ENCODE assay signal across 8 mouse cellular contexts in the genomic region with DNA sequence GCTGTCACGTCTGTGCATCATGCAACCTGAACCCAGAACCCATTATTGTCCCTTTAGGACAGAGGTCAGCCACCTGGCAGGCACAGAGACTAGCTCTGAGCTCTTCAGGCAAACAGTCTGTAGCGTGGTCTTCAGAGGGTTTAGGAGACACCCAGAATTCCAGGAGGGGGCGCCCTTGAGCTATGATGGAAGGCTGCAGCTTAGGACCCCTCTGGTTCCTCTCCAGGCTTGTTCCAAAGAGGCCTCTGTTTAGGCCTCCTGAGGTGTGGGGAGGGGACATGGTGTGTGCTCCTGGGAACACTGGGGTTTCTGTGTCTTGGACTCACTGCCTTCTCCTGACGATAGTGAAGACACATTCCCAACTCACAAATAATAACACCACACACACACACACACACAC. TPM values are rescaled to one million over a fixed set of nuclear protein-coding genes. Genes with fewer than 3 reads are reported as not detected.
A peak's percentile ranks its signal among the peaks of the same experiment; 100 is the strongest.
DNase-seq lines count a peak whose midpoint lies in the region; ATAC-seq lines count a peak whose summit lies in the region.

No protein-coding gene starts in this region.

- ATAC-seq in frontal cortex, adult (ENCODE audit: low TSS enrichment) = no peak
- peak; percentile 54; the same call in 1 of the 2 replicates for ATAC-seq in limb, embryonic 13.5 days (ENCODE audit: low FRiP score, low read depth)
- peak; percentile 78; the same call in 1 of the 2 replicates for ATAC-seq in neural tube, embryonic 11.5 days (ENCODE audit: insufficient read depth, low FRiP score, low TSS enrichment)

- 18% methylated on average over 4 of the region's 4 CpGs for WGBS in limb, embryonic 13.5 days
- WGBS in neural tube, embryonic 11.5 days = 5% methylated on average over 4 of the region's 4 CpGs

- no peak overlapping the region for H3K4me3 ChIP-seq in limb, embryonic 13.5 days
- H3K4me3 ChIP-seq in neural tube, embryonic 11.5 days (ENCODE audit: low read depth, low read length) = no peak overlapping the region

- H3K9me3 ChIP-seq in limb, embryonic 13.5 days = peaks cover 5% of the 10 kb centered on the region
- H3K9me3 ChIP-seq in neural tube, embryonic 11.5 days (ENCODE audit: control insufficient read depth, low read length) = no peaks in the 10 kb centered on the region

- no peaks in the 10 kb centered on the region for H3K36me3 ChIP-seq in limb, embryonic 13.5 days
- H3K36me3 ChIP-seq in neural tube, embryonic 11.5 days (ENCODE audit: control insufficient read depth, insufficient read depth, low read length) = no peaks in the 10 kb centered on the region

- H3K27me3 ChIP-seq in limb, embryonic 13.5 days = peaks cover 30% of the 10 kb centered on the region
- H3K27me3 ChIP-seq in neural tube, embryonic 11.5 days (ENCODE audit: control insufficient read depth, insufficient read depth, low read length) = no peaks in the 10 kb centered on the region

- no peak overlapping the region for H3K4me2 ChIP-seq in limb, embryonic 13.5 days (replicated peaks)
- H3K4me2 ChIP-seq in neural tube, embryonic 11.5 days (ENCODE audit: low read depth) = no peak overlapping the region

- no peak overlapping the region for H3K9ac ChIP-seq in limb, embryonic 13.5 days
- no peak overlapping the region for H3K9ac ChIP-seq in neural tube, embryonic 11.5 days (ENCODE audit: low read length)

- H3K27ac ChIP-seq in limb, embryonic 13.5 days = no peak overlapping the region
- no peak overlapping the region for H3K27ac ChIP-seq in neural tube, embryonic 11.5 days (ENCODE audit: low read depth, low read length)

- peak; percentile 34 to 45 for DNase-seq in frontal cortex, postnatal 14 days (ENCODE audit: low spot score in 2 of 2)
- peak; percentile 65 for DNase-seq in c-Kit-positive CD71-negative TER-119-negative erythroid progenitor cells, embryonic 14.5 days (ENCODE audit: low read depth)
- peak; percentile 86 for DNase-seq in gastrocnemius, postnatal 10 days
- DNase-seq in kidney, adult 18-20 months = peak; percentile 81
- peak; percentile 90 for DNase-seq in neural tube, embryonic 11.5 days (ENCODE audit: low spot score)
- peak; percentile 74 for DNase-seq in thymus, postnatal 14 days

- H3K4me1 ChIP-seq in limb, embryonic 13.5 days = no peaks in the 10 kb centered on the region
- H3K4me1 ChIP-seq in neural tube, embryonic 11.5 days (ENCODE audit: control insufficient read depth, insufficient read depth, low read length) = peaks cover 17% of the 10 kb centered on the region

RNA-seq across cellular contexts. Expression of gene Zfp503, which starts 20.4 kb away (rescaled TPM):
- total RNA-seq in gastrocnemius, postnatal 10 days (2021) = 1 to 10 TPM; 7.3 to 8.0 TPM
- polyA plus RNA-seq in limb, embryonic 13.5 days (2015; fragmentation: Nextera tagmentation; extraction: Ambion mirVana) = 25.8 and 26.2 TPM in 2 replicates
- 13.3 and 17.1 TPM in 2 replicates for polyA plus RNA-seq in neural tube, embryonic 11.5 days (2014; fragmentation: Nextera tagmentation; extraction: Ambion mirVana)

RNA-seq across cellular contexts. Expression of gene Lrmda, which starts 50.5 kb away (rescaled TPM):
- total RNA-seq in gastrocnemius, postnatal 10 days (2021) = 1 to 10 TPM; 1.2 to 1.9 TPM
- polyA plus RNA-seq in limb, embryonic 13.5 days (2015; fragmentation: Nextera tagmentation; extraction: Ambion mirVana) = 0.36 and 0.38 TPM in 2 replicates
- polyA plus RNA-seq in neural tube, embryonic 11.5 days (2014; fragmentation: Nextera tagmentation; extraction: Ambion mirVana) = 0.66 TPM in 1 of 2 replicates, not detected in the other

Comparison
In these comparisons a context has a peak if more than half of its experiments do, and no peak if none do; other contexts are left out.
1. DNase-seq: peak in every context shown above with its lines; median percentile 90 in neural tube, embryonic 11.5 days; 86 in gastrocnemius, postnatal 10 days; 81 in kidney, adult 18-20 months; 74 in thymus, postnatal 14 days; 65 in c-Kit-positive CD71-negative TER-119-negative erythroid progenitor cells, embryonic 14.5 days; 40 in frontal cortex, postnatal 14 days.